Mouse (Mus musculus): ENCODE data around the gene Csmd2. TPM values are rescaled to one million over a fixed set of nuclear protein-coding genes. Genes with fewer than 3 reads are reported as not detected.

Csmd2 gene
- polyA plus RNA-seq, 1 experiment from 2014 or later: not detected

GRCm38 (mm10) chr4:128153144-128153543, 165.5 kb downstream of the Csmd2 start:
- Histone ChIP-seq H3K4me3 (ENCODE audit: low read length) (no peak overlapping the region), H3K4me2 (replicated peaks; ENCODE audit: low read depth, low read length) (no peak overlapping the region), H3K27me3 (ENCODE audit: insufficient read depth, low read length) (no peaks in the 10 kb centered on the region), H3K36me3 (ENCODE audit: insufficient read depth, low read length) (no peaks in the 10 kb centered on the region), H3K27ac (ENCODE audit: low read length) (no peak overlapping the region), H3K4me1 (ENCODE audit: insufficient read depth, low read length) (no peaks in the 10 kb centered on the region), H3K9me3 (ENCODE audit: low read length) (no peaks in the 10 kb centered on the region), H3K9ac (replicated peaks; ENCODE audit: low read length) (no peak overlapping the region)
- 85% methylated on average over 4 of the region's 4 CpGs for WGBS
- ATAC-seq (ENCODE audit: low FRiP score, low TSS enrichment): no peak

GRCm38 (mm10) chr4:128155226-128155625, 167.6 kb downstream of the Csmd2 start:
- no peak overlapping the region for H3K27ac ChIP-seq (ENCODE audit: low read length)
- H3K4me3 ChIP-seq (ENCODE audit: low read length): no peak overlapping the region
- H3K27me3 ChIP-seq (ENCODE audit: insufficient read depth, low read length): no peaks in the 10 kb centered on the region
- H3K4me2 ChIP-seq (replicated peaks; ENCODE audit: low read depth, low read length): no peak overlapping the region
- H3K9me3 ChIP-seq (ENCODE audit: low read length): no peaks in the 10 kb centered on the region
- no peaks in the 10 kb centered on the region for H3K36me3 ChIP-seq (ENCODE audit: insufficient read depth, low read length)
- H3K4me1 ChIP-seq (ENCODE audit: insufficient read depth, low read length): no peaks in the 10 kb centered on the region
- WGBS: 28% methylated on average over 3 of the region's 3 CpGs
- ATAC-seq (ENCODE audit: low FRiP score, low TSS enrichment): no peak
- no peak overlapping the region for H3K9ac ChIP-seq (replicated peaks; ENCODE audit: low read length)

GRCm38 (mm10) chr4:128160656-128161055, 173.0 kb downstream of the Csmd2 start:
- Histone ChIP-seq H3K4me1 (ENCODE audit: insufficient read depth, low read length) (no peaks in the 10 kb centered on the region), H3K36me3 (ENCODE audit: insufficient read depth, low read length) (no peaks in the 10 kb centered on the region), H3K27me3 (ENCODE audit: insufficient read depth, low read length) (no peaks in the 10 kb centered on the region), H3K9me3 (ENCODE audit: low read length) (no peaks in the 10 kb centered on the region), H3K4me2 (replicated peaks; ENCODE audit: low read depth, low read length) (no peak overlapping the region), H3K9ac (replicated peaks; ENCODE audit: low read length) (no peak overlapping the region), H3K27ac (ENCODE audit: low read length) (no peak overlapping the region), H3K4me3 (ENCODE audit: low read length) (no peak overlapping the region)
- WGBS: 81% methylated on average over 2 of the region's 2 CpGs
- ATAC-seq (ENCODE audit: low FRiP score, low TSS enrichment): no peak

- no peaks in the 10 kb centered on the region for H3K27me3 ChIP-seq (ENCODE audit: insufficient read depth, low read length)
- no peak for ATAC-seq (ENCODE audit: low FRiP score, low TSS enrichment)
- H3K4me2 ChIP-seq (replicated peaks; ENCODE audit: low read depth, low read length): no peak overlapping the region
- no peaks in the 10 kb centered on the region for H3K4me1 ChIP-seq (ENCODE audit: insufficient read depth, low read length)
- 95% methylated on average over 8 of the region's 8 CpGs for WGBS
- H3K9ac ChIP-seq (replicated peaks; ENCODE audit: low read length): no peak overlapping the region
- H3K36me3 ChIP-seq (ENCODE audit: insufficient read depth, low read length): no peaks in the 10 kb centered on the region
- H3K4me3 ChIP-seq (ENCODE audit: low read length): no peak overlapping the region
- no peak overlapping the region for H3K27ac ChIP-seq (ENCODE audit: low read length)
- no peaks in the 10 kb centered on the region for H3K9me3 ChIP-seq (ENCODE audit: low read length)
Observed at GRCm38 (mm10) chr4:128170181-128170580, 182.5 kb downstream of the Csmd2 start.

GRCm38 (mm10) chr4:128171233-128171632, 183.6 kb downstream of the Csmd2 start:
- H3K4me2 ChIP-seq (replicated peaks; ENCODE audit: low read depth, low read length): no peak overlapping the region
- no peak overlapping the region for H3K27ac ChIP-seq (ENCODE audit: low read length)
- no peaks in the 10 kb centered on the region for H3K9me3 ChIP-seq (ENCODE audit: low read length)
- H3K27me3 ChIP-seq (ENCODE audit: insufficient read depth, low read length): no peaks in the 10 kb centered on the region
- ATAC-seq (ENCODE audit: low FRiP score, low TSS enrichment): no peak
- no peak overlapping the region for H3K4me3 ChIP-seq (ENCODE audit: low read length)
- 91% methylated on average over 9 of the region's 9 CpGs for WGBS
- H3K9ac ChIP-seq (replicated peaks; ENCODE audit: low read length): no peak overlapping the region
- no peaks in the 10 kb centered on the region for H3K4me1 ChIP-seq (ENCODE audit: insufficient read depth, low read length)
- no peaks in the 10 kb centered on the region for H3K36me3 ChIP-seq (ENCODE audit: insufficient read depth, low read length)

GRCm38 (mm10) chr4:128171701-128172100, 184.0 kb downstream of the Csmd2 start:
- WGBS: 100% methylated on average over 1 of the region's 1 CpGs
- ATAC-seq (ENCODE audit: low FRiP score, low TSS enrichment): no peak
- no peak overlapping the region for H3K4me2 ChIP-seq (replicated peaks; ENCODE audit: low read depth, low read length)

GRCm38 (mm10) chr4:128178974-128179373, 191.3 kb downstream of the Csmd2 start:
- H3K27me3 ChIP-seq (ENCODE audit: insufficient read depth, low read length): no peaks in the 10 kb centered on the region
- no peaks in the 10 kb centered on the region for H3K4me1 ChIP-seq (ENCODE audit: insufficient read depth, low read length)
- H3K4me3 ChIP-seq (ENCODE audit: low read length): no peak overlapping the region
- no peaks in the 10 kb centered on the region for H3K9me3 ChIP-seq (ENCODE audit: low read length)
- H3K4me2 ChIP-seq (replicated peaks; ENCODE audit: low read depth, low read length): no peak overlapping the region
- no peaks in the 10 kb centered on the region for H3K36me3 ChIP-seq (ENCODE audit: insufficient read depth, low read length)
- 87% methylated on average over 8 of the region's 8 CpGs for WGBS
- H3K27ac ChIP-seq (ENCODE audit: low read length): no peak overlapping the region
- no peak overlapping the region for H3K9ac ChIP-seq (replicated peaks; ENCODE audit: low read length)
- no peak for ATAC-seq (ENCODE audit: low FRiP score, low TSS enrichment)

More at GRCm38 (mm10) chr4:128171701-128172100, 184.0 kb downstream of the Csmd2 start:
- H3K27me3 ChIP-seq (ENCODE audit: insufficient read depth, low read length): no peaks in the 10 kb centered on the region
- no peak overlapping the region for H3K9ac ChIP-seq (replicated peaks; ENCODE audit: low read length)
- no peak overlapping the region for H3K4me3 ChIP-seq (ENCODE audit: low read length)
- no peaks in the 10 kb centered on the region for H3K9me3 ChIP-seq (ENCODE audit: low read length)
- H3K27ac ChIP-seq (ENCODE audit: low read length): no peak overlapping the region
- H3K4me1 ChIP-seq (ENCODE audit: insufficient read depth, low read length): no peaks in the 10 kb centered on the region
- H3K36me3 ChIP-seq (ENCODE audit: insufficient read depth, low read length): no peaks in the 10 kb centered on the region

- WGBS: 63% methylated on average over 2 of the region's 2 CpGs
Observed at GRCm38 (mm10) chr4:128179581-128179980, 191.9 kb downstream of the Csmd2 start.

GRCm38 (mm10) chr4:128184747-128185146, 197.1 kb downstream of the Csmd2 start:
- Histone ChIP-seq H3K36me3 (ENCODE audit: insufficient read depth, low read length) (no peaks in the 10 kb centered on the region), H3K9ac (replicated peaks; ENCODE audit: low read length) (no peak overlapping the region), H3K4me3 (ENCODE audit: low read length) (no peak overlapping the region), H3K9me3 (ENCODE audit: low read length) (no peaks in the 10 kb centered on the region), H3K4me2 (replicated peaks; ENCODE audit: low read depth, low read length) (no peak overlapping the region), H3K4me1 (ENCODE audit: insufficient read depth, low read length) (no peaks in the 10 kb centered on the region), H3K27me3 (ENCODE audit: insufficient read depth, low read length) (no peaks in the 10 kb centered on the region), H3K27ac (ENCODE audit: low read length) (no peak overlapping the region)
- 80% methylated on average over 1 of the region's 1 CpGs for WGBS
- no peak for ATAC-seq (ENCODE audit: low FRiP score, low TSS enrichment)

More at GRCm38 (mm10) chr4:128179581-128179980, 191.9 kb downstream of the Csmd2 start:
- Histone ChIP-seq H3K36me3 (ENCODE audit: insufficient read depth, low read length) (no peaks in the 10 kb centered on the region), H3K9me3 (ENCODE audit: low read length) (no peaks in the 10 kb centered on the region), H3K27ac (ENCODE audit: low read length) (no peak overlapping the region), H3K4me1 (ENCODE audit: insufficient read depth, low read length) (no peaks in the 10 kb centered on the region), H3K4me2 (replicated peaks; ENCODE audit: low read depth, low read length) (no peak overlapping the region), H3K9ac (replicated peaks; ENCODE audit: low read length) (no peak overlapping the region), H3K27me3 (ENCODE audit: insufficient read depth, low read length) (no peaks in the 10 kb centered on the region), H3K4me3 (ENCODE audit: low read length) (no peak overlapping the region)
- no peak for ATAC-seq (ENCODE audit: low FRiP score, low TSS enrichment)

GRCm38 (mm10) chr4:128194454-128194853, 206.8 kb downstream of the Csmd2 start:
- H3K9ac ChIP-seq (replicated peaks; ENCODE audit: low read length): no peak overlapping the region
- H3K36me3 ChIP-seq (ENCODE audit: insufficient read depth, low read length): no peaks in the 10 kb centered on the region
- WGBS: 73% methylated on average over 8 of the region's 8 CpGs
- H3K4me3 ChIP-seq (ENCODE audit: low read length): no peak overlapping the region
- H3K27me3 ChIP-seq (ENCODE audit: insufficient read depth, low read length): no peaks in the 10 kb centered on the region
- no peak for ATAC-seq (ENCODE audit: low FRiP score, low TSS enrichment)
- H3K27ac ChIP-seq (ENCODE audit: low read length): no peak overlapping the region
- no peaks in the 10 kb centered on the region for H3K9me3 ChIP-seq (ENCODE audit: low read length)
- no peaks in the 10 kb centered on the region for H3K4me1 ChIP-seq (ENCODE audit: insufficient read depth, low read length)
- H3K4me2 ChIP-seq (replicated peaks; ENCODE audit: low read depth, low read length): no peak overlapping the region
